Mouse (Mus musculus) layer of hippocampus, postnatal 36 days (tissue): ENCODE results near the gene Foxj2. TPM values are rescaled to one million over a fixed set of nuclear protein-coding genes. Genes with fewer than 3 reads are reported as not detected.
A peak's percentile ranks its signal among the peaks of the same experiment; 100 is the strongest.

Experiments
- DNase-seq, 2 experiments: peaks; one replicate each; pipeline ENCODE4 v3.0.0; 2022
- microRNA-seq, 2 experiments: library from miRNA; unstranded; fragments of <30 nt; microRNA quantifications; one replicate each; pipeline ENCODE4 v1.2.0; 2021
- total RNA-seq, 2 experiments: library from RNA; stranded (reverse); gene quantifications; 2 replicates each; pipeline ENCODE4 v1.2.3; 2021

The Foxj2 gene
- total RNA-seq, 2 experiments from 2014 or later, result 26.5 to 30.3 TPM

DNA sequence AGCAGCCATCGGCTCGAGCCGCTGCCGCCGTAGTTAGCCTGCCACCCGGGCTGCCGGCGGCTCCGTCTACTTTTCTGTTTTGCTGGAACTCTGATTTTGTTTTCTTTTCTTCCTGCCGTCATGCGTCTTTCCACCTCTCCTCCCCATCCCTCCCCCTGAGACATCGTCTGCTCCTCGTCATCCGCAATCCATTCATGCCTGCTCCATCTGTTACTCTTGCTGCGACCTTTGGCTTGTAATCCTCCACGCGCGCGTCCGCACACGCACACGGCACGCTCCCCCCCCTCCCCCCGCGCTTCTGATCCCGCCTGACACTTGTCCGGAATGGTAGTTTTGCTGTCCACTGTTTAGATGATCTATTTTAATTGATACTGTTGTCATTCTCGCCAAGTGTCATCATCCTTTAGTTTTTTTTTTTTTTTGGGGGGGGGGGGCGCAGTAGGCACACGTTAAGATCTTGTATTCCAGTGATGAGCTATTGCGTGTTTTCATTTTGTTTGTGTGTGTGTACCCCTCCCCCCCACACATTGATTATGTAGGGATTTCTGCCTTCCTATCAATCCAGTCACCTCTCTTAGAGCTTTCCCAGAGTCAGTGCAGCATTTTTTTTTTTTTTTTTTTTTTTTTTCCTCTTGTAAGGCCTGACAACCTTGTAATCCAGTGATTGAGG lies 55.1 kb downstream of the Foxj2 start:
- DNase-seq, result no peak

DNA sequence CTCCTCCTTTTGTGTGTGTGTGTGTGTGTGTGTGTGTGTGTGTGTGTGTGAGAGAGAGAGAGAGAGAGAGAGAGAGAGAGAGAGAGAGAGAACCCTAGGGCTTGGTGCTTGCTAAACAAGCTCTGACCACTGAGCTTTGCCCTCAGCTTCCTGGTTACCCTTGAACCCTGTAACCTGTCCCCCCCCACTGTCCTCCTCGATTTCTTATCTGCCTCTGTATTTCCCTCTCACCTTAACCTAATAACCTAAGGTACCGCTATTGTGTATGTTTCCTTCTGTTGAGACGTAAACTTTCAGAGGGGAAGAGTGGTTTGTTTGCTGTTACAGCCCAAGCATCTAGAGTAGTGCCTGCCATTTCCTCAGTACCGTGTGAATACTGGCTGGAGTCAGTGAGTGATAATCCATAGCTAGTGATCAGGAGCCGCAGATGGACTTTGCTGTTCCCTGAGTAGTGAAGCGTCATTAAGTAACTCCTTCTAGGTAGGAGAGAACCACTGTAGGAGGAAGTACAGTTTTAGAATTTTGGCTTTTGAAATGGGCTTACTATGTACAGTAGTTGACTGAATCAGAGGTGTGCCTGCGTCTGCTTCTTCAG lies 59.5 kb downstream of the Foxj2 start:
- no peak for DNase-seq

DNA sequence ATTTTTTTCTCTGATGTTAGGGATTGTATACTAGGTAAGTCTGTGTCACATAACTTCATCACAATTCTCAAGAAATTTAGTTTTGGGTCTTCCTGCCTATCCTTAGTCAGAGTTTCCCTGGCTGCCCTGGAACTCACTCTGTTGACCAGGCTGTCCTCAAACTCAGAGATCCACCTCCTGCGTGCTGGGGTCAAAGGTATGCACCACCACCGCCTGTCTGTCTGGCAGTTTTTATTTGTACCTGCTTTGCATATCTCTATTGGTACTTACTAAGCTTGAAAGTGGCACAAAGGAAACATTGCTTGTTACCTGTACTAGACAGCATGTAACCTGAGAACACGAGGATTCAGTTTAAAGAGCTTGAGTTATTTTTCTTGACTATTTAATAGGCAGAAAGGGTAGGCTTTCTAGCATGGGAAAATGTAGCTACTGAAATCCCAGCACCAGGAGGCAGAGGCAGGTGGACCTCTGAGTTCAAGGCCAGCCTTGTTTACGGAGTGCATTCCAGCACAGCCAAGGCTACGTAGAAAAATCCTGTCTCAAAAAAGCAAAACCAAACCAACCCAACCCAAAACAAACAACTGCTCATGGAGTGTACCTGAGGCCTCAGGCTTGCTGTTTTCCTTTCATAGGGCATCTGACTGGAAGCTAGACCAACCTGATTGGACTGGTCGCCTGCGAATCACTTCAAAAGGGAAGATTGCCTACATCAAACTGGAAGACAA lies 60.2 kb downstream of the Foxj2 start:
- DNase-seq, result no peak

DNA sequence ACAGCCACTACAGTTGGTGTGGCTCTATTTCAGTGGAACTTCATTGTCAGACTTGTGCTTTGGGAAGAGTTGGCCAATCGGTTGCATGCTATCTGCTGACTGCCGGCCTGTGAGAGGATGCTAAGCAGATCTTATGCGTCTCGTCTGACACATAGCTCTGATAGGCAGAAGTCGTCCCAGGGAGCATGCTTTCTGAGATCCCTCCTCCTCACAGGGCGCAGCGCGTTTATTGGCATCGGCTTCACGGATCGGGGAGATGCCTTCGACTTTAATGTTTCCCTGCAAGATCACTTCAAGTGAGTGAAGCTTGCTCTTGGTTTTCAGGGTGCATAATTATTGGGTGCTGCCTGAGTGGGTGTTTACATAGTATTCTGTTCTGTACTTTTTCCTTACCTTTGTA lies 61.6 kb downstream of the Foxj2 start:
- no peak for DNase-seq

DNA sequence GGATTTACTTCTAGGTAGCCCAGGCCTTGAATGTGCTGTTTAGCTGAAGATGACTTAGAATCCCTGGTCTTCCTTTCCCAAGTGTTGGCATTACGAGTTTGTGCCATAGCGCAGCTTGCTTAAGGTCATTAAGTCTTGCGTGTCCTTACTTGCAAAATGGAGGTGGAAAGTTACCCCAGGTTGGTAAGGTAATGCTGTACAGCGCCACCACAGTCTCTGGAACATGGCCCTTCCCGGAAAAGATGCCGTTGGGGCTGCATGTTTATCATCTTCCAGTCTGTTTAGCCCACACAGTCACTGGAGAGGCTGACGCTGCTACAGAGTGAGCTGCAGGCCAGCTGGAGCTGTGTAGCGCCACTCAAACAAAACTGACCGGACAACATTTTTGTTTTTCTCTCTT lies 63.9 kb downstream of the Foxj2 start:
- DNase-seq, result no peak

DNA sequence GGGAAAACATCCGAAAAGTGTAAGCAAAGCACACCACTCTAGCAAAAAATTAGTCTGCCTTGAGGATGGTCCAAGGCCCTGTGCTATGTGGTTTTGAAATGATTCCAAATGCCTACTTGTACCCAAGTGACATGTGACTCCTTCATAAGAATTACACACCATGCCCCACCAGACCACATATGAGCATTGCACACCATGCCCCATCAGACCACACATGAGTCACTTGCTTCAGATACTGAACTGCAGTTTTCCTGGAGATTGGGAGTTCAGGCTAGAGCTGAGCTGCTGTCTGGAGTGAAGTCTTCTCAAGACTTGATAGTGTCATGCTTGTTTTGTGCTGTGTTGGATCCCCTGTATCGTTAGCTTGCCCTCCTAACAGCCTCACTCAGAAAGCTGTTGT lies 69.9 kb downstream of the Foxj2 start:
- no peak for DNase-seq

DNA sequence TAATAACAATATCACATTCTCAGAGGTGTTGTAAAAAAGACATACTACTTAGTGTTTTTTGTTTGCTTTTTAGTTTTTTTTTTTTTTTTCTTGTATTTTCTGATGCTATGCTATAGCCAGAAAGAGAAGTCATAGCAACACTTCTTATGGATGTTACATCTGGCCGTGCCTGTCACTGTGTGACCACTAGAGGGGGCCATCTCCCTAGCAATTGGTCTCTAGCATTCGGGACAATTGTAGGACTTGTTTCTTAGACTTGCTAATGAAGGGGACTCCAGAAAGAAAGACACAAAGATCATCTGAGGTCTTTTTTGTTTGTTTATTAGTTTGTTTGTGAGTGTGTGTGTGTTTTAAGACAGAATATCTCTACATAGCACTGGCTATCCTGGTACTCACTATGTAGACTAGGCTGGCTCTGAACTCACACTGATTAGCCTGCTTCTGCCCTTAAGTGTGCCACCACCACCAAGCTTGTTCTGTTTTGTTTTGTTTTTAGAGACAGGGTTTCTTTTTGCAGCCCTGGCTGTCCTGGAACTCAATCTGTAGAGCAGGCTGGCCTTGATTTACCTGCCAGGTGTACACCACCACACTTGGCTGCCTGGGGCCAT lies 72.8 kb downstream of the Foxj2 start:
- DNase-seq, result peak; percentile 30 to 40

Small RNAs within 50 kb of the gene (microRNA-seq; reads per million reads assigned to microRNA genes)
- 0 to 0.42 reads per million in 2 experiments for gene Mir7231

Other genes starting within 250 kb of the Foxj2 start
- gene Apobec1, start 217.5 kb upstream of the Foxj2 start, total RNA-seq, result 1 to 10 TPM; 1.5 to 2.0 TPM
- not detected for gene Gdf3, start 209.8 kb upstream of the Foxj2 start, total RNA-seq
- gene Dppa3, start 193.5 kb upstream of the Foxj2 start, total RNA-seq, result not detected
- not detected for gene Nanog, start 112.4 kb upstream of the Foxj2 start, total RNA-seq
- 100 to 1,000 TPM; 110 to 121 TPM for gene Slc2a3, start 18.3 kb upstream of the Foxj2 start, total RNA-seq
- under 1 TPM; 0.47 to 0.63 TPM for gene C3ar1, start 36.2 kb downstream of the Foxj2 start, total RNA-seq
- 100 to 1,000 TPM; 205 to 211 TPM for gene Necap1, start 54.6 kb downstream of the Foxj2 start, total RNA-seq
- gene Clec4a1, start 101.9 kb downstream of the Foxj2 start, total RNA-seq, result under 1 TPM in 1 of 2 experiments, not detected in 1; 0.88 TPM
- gene Clec4a3, start 132.6 kb downstream of the Foxj2 start, total RNA-seq, result 1 to 10 TPM; 1.3 to 1.4 TPM
- not detected for gene Clec4a4, start 170.5 kb downstream of the Foxj2 start, total RNA-seq
- not detected for gene Clec4b1, start 230.0 kb downstream of the Foxj2 start, total RNA-seq